Mouse (Mus musculus) liver, embryonic 16.5 days (tissue): ENCODE measurements around the gene Capn7. TPM values are rescaled to one million over a fixed set of nuclear protein-coding genes. Genes with fewer than 3 reads are reported as not detected.

Experiments used
- ATAC-seq: fragments of 200-750 bp; cut with Nextera tagmentation; 2 replicates; pipeline ENCODE4 v1.8.0; 2017; ENCODE audit warnings: low read depth, mild to moderate bottlenecking, moderate number of reproducible peaks, moderate library complexity
- H3K27ac ChIP-seq: fragments of 300-500 bp; sonication (generic); 2 replicates; pipeline ENCODE4 v1.5.1; 2014; ENCODE audit warnings: mild to moderate bottlenecking, low read length
- H3K27me3 ChIP-seq: fragments of 300-500 bp; sonication (generic); 2 replicates; pipeline ENCODE4 v1.6.1; 2014; ENCODE audit warnings: low read depth, low read length, mixed read lengths; ENCODE audit not compliant: control insufficient read depth, insufficient read depth
- H3K36me3 ChIP-seq: fragments of 300-500 bp; sonication (generic); 2 replicates; pipeline ENCODE4 v1.6.1; 2014; ENCODE audit warnings: mild to moderate bottlenecking; ENCODE audit not compliant: control insufficient read depth, insufficient read depth
- H3K4me1 ChIP-seq: fragments of 300-500 bp; sonication (generic); 2 replicates; pipeline ENCODE4 v1.6.1; 2014; ENCODE audit warnings: low read depth, low read length, mixed read lengths; ENCODE audit not compliant: control insufficient read depth
- H3K4me2 ChIP-seq: fragments of 300-500 bp; sonication (generic); 2 replicates; pipeline ENCODE4 v1.6.1; 2014; ENCODE audit warnings: low read depth, low read length, mixed read lengths
- H3K4me3 ChIP-seq: fragments of 300-500 bp; sonication (generic); 2 replicates; pipeline ENCODE4 v1.5.1; 2014; ENCODE audit warnings: low read depth, mild to moderate bottlenecking, low read length
- H3K9ac ChIP-seq: fragments of 300-500 bp; sonication (generic); 2 replicates; pipeline ENCODE4 v1.6.1; 2014; ENCODE audit warnings: low read depth, low read length
- H3K9me3 ChIP-seq: fragments of 300-500 bp; sonication (generic); replicated peaks from 2 replicates; pipeline ENCODE4 v1.6.1; 2016; ENCODE audit warnings: low read length; ENCODE audit not compliant: control insufficient read depth
- WGBS: fragments of 180-500 bp; shearing (Covaris S2); extraction: QIAGEN DNeasy Blood & Tissue Kit; methylation state at CpG from one replicate; pipeline ENCODE4 v1.1.7; 2014; ENCODE audit not compliant: insufficient replicate concordance; 5-methylcytosine and 5-hydroxymethylcytosine counted together
- polyA plus RNA-seq: library from polyadenylated mRNA; unstranded; fragments of >200 nt; fragmentation: Nextera tagmentation; extraction: Ambion mirVana; gene quantifications from 2 replicates; pipeline ENCODE4 v1.2.1, GENCODE M21; 2015

The Capn7 gene
- polyA plus RNA-seq, 1 experiment from 2014 or later = 15.0 TPM

- H3K4me3 ChIP-seq = no peak overlapping the region
- ATAC-seq = peak; percentile 89
- H3K27ac ChIP-seq = peak overlapping the region; percentile 56; the same call in 1 of the 2 replicates
- H3K27me3 ChIP-seq = no peaks in the 10 kb centered on the region
- WGBS = 15% methylated on average over 8 of the region's 8 CpGs
- H3K36me3 ChIP-seq = no peaks in the 10 kb centered on the region
- H3K9ac ChIP-seq = no peak overlapping the region
- peaks cover 71% of the 10 kb centered on the region for H3K4me1 ChIP-seq
- H3K9me3 ChIP-seq = no peaks in the 10 kb centered on the region
- H3K4me2 ChIP-seq = peak overlapping the region; percentile 40
These were observed 67.6 kb downstream of the Capn7 start for GRCm38 (mm10) chr14:31403995-31404394.

DNA sequence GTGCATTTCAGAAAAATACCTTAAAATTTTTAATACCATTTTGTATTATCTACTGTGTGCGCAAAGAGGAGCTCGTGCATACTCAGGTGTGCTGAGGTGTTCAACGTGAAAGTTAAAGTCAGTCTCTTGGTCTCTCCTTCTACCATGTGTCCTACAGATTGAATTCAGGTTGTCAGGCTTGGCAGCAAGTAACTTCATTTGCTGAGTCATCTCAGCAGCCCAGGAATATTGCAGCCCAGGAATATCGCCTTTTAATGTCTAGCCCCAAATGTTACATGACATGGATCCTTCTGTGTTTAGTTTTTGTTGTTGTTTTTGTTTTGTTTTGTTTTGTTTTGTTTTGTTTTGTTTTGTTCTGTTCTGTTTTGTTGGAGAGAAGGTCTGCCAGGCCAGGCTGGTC lies 68.2 kb downstream of the Capn7 start:
- Histone ChIP-seq H3K9me3 (no peaks in the 10 kb centered on the region), H3K4me1 (peaks cover 74% of the 10 kb centered on the region), H3K27me3 (no peaks in the 10 kb centered on the region), H3K36me3 (no peaks in the 10 kb centered on the region), H3K9ac (no peak overlapping the region), H3K4me2 (peak overlapping the region; percentile 40), H3K4me3 (no peak overlapping the region), H3K27ac (peak overlapping the region; percentile 56; the same call in 1 of the 2 replicates)
- whole genome bisulfite sequencing = 73% methylated on average over 4 of the region's 4 CpGs
- no peak for ATAC-seq

DNA sequence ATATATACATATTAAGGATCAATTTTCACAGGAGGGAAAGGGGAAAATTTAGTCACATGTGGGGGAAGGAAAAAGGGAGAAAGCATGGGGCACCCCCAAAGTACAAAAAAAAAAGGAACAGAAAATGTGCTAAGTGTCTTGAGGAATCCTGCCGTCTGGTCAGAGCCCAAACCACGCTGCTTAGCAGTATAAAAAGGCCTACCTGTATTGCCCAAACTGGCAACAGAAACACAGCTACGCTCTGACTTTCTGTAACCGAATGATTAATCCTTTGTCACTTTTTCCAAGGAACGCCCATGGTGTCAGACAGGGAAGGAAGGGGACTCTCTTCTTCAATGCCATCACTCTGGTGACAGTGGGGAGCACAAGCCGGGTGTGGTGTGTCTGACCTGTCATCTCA lies 69.2 kb downstream of the Capn7 start:
- H3K36me3 ChIP-seq = no peaks in the 10 kb centered on the region
- H3K27me3 ChIP-seq = no peaks in the 10 kb centered on the region
- no peaks in the 10 kb centered on the region for H3K9me3 ChIP-seq
- H3K4me1 ChIP-seq = peaks cover 79% of the 10 kb centered on the region
- no peak for ATAC-seq
- no peak overlapping the region for H3K4me3 ChIP-seq
- no peak overlapping the region for H3K9ac ChIP-seq
- 72% methylated on average over 6 of the region's 6 CpGs for WGBS
- no peak overlapping the region for H3K4me2 ChIP-seq
- H3K27ac ChIP-seq = no peak overlapping the region

DNA sequence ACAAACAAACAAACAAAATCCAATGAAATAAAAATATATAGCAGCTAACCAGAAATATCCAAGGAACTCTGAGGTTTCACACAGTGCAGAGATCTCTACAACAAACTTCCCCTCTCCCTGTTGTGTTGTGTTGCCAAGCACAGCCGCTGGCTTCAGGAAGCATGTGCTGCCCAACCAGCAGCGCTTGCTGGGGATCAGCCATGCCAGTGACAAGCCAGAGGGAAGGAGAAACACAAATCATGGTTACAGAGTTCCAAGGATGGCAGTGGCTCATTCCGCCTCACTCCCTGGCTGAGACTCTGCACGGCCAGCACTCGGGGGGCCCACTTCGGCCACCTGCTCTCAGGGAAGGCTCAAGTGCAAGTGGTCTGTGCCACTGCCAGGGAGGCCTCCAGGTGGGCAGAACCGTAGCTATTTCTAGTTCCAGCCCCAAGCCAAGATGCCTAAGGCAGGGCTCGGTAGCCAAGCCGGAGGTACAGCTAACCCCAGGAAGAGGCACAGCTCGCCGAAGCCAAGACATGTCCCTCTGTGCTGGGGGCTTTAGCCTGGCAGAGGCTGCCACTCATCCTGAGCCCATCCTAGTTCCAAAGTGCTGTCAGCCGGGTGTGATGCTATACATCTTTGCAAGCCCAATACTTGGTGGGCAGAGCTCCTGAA lies 69.8 kb downstream of the Capn7 start:
- no peak overlapping the region for H3K9ac ChIP-seq

DNA sequence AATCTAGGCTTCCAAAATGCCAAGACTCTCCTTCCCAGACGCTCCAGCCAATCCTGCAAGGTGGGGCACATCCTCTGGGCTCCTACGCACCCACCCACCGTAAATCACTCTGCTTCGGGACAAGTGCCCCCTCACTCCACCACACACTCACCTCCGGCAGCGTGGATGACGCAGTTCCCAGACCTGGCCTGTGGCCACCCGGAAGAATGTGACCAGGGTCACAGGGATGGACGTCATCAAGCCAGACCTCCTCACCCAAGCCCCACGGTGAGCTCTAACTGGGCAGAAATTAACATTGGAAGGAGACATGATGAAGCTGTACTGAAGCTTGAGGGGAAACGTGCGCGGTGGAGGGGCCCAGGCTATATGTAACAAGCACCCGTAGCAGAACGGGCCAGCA lies 70.8 kb downstream of the Capn7 start:
- 75% methylated on average over 15 of the region's 15 CpGs for WGBS
- H3K4me1 ChIP-seq = peaks cover 78% of the 10 kb centered on the region

More for the DNA sequence above, 69.8 kb downstream of the Capn7 start:
- no peak overlapping the region for H3K4me2 ChIP-seq
- H3K9me3 ChIP-seq = no peaks in the 10 kb centered on the region
- ATAC-seq = no peak
- H3K36me3 ChIP-seq = no peaks in the 10 kb centered on the region
- no peak overlapping the region for H3K4me3 ChIP-seq
- WGBS = 77% methylated on average over 12 of the region's 12 CpGs
- H3K27me3 ChIP-seq = no peaks in the 10 kb centered on the region
- peaks cover 79% of the 10 kb centered on the region for H3K4me1 ChIP-seq
- H3K27ac ChIP-seq = no peak overlapping the region

DNA sequence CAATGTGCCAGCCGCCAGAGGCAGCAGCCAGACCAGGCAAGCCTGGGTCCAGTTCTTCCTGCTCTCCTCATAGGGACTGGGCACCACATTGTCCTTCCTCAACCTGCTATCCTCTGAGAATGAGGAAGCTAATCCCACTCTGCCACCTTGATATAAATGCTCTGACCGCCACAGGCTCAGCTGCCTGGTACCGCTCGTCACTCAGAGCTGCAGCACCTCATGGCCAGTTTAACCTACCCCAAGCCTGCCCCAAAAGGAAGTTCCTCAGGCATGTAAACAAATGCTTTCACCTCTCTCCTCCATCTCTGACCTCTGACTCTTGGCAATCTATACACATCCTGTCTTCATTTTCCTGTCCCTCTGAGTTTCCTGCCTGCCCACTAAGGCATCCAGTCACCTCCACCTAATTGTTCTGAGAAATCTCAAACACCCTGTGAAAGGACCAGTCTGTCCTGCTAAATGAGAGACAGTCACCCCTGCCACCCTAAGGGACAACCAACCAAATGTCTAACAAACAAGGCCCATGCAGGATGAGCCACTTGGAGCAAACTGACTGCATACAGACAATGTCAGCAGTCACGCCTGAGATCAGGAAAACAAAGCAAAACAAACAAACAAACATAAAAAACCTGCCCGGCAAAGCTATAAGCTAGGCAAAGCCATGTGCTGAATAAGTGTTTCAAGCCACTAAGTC lies 71.6 kb downstream of the Capn7 start:
- H3K27ac ChIP-seq = peak overlapping the region; percentile 79
- H3K36me3 ChIP-seq = no peaks in the 10 kb centered on the region
- no peaks in the 10 kb centered on the region for H3K9me3 ChIP-seq
- H3K4me3 ChIP-seq = no peak overlapping the region
- no peak overlapping the region for H3K9ac ChIP-seq
- peak; percentile 20; the same call in 1 of the 2 replicates for ATAC-seq
- WGBS = 53% methylated on average over 6 of the region's 6 CpGs
- H3K27me3 ChIP-seq = no peaks in the 10 kb centered on the region
- no peak overlapping the region for H3K4me2 ChIP-seq
- H3K4me1 ChIP-seq = peaks cover 70% of the 10 kb centered on the region

More for the DNA sequence above, 70.8 kb downstream of the Capn7 start:
- Histone ChIP-seq H3K4me2 (no peak overlapping the region), H3K36me3 (no peaks in the 10 kb centered on the region), H3K9ac (0 out of 2 replicates have a peak overlapping the region, but pooled peaks have one; percentile 22), H3K27me3 (no peaks in the 10 kb centered on the region), H3K9me3 (no peaks in the 10 kb centered on the region), H3K27ac (peak overlapping the region; percentile 79), H3K4me3 (no peak overlapping the region)
- ATAC-seq = no peak; the same call in 1 of the 2 replicates

DNA sequence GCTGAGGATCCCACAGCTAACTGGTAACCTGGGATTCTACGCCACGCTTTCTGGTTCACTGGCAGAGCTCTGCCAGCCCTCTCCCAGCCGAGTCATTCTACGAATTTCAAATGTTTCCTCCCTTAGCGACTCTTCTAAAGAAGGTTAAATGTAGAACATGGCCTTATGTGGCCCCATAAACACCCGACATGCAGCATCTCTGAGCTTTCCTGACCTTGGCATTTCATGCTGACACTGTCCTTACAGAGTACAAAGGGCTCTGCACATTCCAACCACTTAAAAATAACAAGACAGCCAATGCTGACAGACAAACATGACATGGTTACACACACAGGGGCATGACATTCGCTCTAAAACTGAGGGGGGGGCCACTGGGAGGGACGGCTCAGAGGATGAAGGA lies 72.2 kb downstream of the Capn7 start:
- Histone ChIP-seq H3K27ac (peak overlapping the region; percentile 79), H3K27me3 (no peaks in the 10 kb centered on the region), H3K36me3 (no peaks in the 10 kb centered on the region), H3K9me3 (no peaks in the 10 kb centered on the region), H3K4me2 (no peak overlapping the region), H3K9ac (no peak overlapping the region), H3K4me1 (peaks cover 67% of the 10 kb centered on the region), H3K4me3 (no peak overlapping the region)
- 60% methylated on average over 8 of the region's 8 CpGs for WGBS
- no peak for ATAC-seq

DNA sequence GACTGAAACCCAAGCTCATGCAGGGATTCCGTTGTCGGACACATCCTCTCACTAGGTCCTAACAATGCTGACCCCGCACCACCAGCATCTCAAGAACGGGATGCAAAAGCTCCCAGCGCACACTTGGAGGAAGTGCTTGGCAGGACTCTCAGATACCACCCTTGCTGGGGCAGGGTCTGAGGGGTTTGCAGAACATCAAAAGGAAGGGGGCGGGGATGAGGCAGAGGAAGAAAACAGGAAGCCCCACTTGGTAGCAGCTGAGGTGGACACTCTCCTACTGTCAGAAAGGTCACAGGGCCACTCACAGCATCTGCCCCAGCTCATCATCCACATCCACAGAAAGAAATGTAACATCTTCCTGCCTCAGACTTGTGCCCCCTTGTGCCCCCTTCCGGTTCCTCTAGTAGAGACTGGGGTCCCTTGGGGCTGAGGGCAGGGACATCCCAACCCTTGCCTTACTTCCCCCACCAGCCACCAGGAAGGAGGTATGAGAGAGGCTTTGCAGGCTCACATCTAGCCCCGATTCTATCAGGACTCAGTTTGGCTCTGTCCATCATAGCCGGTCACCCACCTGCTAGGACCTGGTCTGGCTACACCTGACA lies 73.8 kb downstream of the Capn7 start:
- no peak overlapping the region for H3K9ac ChIP-seq
- ATAC-seq = 0 out of 2 replicates have a peak, but pooled peaks have one; percentile 4
- no peaks in the 10 kb centered on the region for H3K27me3 ChIP-seq
- H3K9me3 ChIP-seq = no peaks in the 10 kb centered on the region
- H3K4me2 ChIP-seq = no peak overlapping the region
- H3K4me1 ChIP-seq = peaks cover 64% of the 10 kb centered on the region
- H3K4me3 ChIP-seq = no peak overlapping the region
- 39% methylated on average over 9 of the region's 9 CpGs for WGBS
- H3K36me3 ChIP-seq = no peaks in the 10 kb centered on the region
- peak overlapping the region; percentile 53 for H3K27ac ChIP-seq

- ATAC-seq = no peak
- Histone ChIP-seq H3K9ac (no peak overlapping the region), H3K4me2 (no peak overlapping the region), H3K36me3 (no peaks in the 10 kb centered on the region), H3K4me3 (no peak overlapping the region), H3K4me1 (peaks cover 61% of the 10 kb centered on the region), H3K27me3 (no peaks in the 10 kb centered on the region), H3K27ac (peak overlapping the region; percentile 53), H3K9me3 (no peaks in the 10 kb centered on the region)
- WGBS = 48% methylated on average over 4 of the region's 4 CpGs
These were observed 74.3 kb downstream of the Capn7 start for GRCm38 (mm10) chr14:31410737-31411136.
